Mouse (Mus musculus) ovary, postnatal 10 days (tissue): ENCODE measurements around the gene Gje1.

Experiments used
- DNase-seq: peaks from one replicate; pipeline ENCODE4 v3.0.0; 2022; ENCODE audit warnings: low spot score

Gene Gje1

DNA sequence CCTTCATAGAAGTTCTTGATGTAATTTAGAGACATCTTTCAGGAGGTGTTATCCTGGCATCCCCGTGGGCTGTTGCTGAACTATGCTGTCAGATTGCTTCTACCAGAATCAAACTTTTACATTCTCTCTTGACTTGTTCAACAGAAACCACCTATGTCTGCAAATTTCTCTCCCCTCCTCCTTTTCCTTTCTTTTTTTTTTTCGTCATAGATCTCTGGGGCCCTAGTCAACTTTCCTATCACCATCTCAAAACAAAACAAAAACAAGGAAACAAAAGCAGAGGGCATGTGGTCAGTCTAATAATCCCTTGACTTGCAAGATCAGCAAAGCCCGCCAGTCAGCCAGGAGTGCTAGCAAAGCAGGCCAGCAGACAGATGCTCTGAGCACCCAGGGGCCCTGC lies at the start of gene Gje1:
TSS of gene Gje1 (minus strand) at position 101 of the 400 bp plus-strand sequence.
- DNase-seq, result no peak

DNA sequence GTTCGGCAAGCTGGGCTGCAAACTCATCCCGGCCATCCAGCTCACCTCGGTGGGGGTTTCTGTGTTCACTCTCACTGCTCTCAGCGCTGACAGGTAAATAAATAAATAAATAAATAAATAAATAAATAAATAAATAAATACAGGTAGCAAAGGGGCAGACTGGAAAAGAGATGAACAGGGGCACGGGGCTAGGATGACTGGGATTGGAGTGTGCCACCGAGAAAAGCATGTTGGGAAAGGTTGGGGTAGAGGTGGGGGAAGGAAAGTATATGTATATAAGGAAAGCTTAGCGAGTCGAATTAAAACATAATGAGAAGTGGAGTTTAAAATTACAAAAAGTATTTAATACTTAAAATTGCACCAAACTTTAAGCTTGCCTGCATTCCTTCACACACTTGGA lies 42.6 kb upstream of the Gje1 start:
- no peak for DNase-seq

DNA sequence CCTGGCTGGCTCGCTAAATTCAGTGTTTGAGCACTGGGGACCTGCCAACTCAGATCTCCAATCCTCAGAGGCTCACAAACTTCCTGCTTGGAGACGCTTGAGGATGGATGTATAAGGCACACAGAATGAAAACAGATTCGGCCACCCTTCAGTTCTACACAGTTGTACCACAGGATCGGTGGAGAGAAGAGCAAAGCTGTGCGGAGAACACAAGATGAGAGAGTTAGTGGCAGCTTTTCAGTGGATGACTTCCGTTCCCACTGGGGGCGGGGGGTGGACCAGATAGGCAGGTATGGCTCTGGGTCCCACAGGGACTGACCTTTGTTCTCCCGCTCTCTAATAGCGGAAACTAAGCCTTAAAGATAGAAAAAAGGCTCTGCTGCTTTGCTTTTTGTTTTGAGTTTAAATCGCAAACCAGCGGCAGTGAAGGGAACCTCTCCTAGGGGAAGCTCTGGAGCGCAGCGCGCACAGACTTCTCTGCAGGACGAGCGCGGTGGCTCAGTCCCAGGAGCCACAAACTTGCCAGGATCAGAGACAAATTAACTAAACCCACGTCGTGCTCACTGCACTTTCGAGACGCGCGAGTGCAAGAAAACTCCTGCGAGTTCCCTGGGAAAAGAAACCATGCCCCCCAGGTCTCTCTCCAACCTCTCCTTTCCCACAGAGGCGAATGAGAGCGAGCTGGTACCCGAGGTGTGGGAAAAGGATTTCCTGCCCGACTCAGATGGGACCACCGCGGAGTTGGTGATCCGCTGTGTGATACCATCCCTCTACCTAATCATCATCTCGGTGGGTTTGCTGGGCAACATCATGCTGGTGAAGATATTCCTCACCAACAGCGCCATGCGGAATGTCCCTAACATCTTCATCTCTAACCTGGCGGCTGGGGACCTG lies 41.9 kb upstream of the Gje1 start:
- DNase-seq, result no peak

DNA sequence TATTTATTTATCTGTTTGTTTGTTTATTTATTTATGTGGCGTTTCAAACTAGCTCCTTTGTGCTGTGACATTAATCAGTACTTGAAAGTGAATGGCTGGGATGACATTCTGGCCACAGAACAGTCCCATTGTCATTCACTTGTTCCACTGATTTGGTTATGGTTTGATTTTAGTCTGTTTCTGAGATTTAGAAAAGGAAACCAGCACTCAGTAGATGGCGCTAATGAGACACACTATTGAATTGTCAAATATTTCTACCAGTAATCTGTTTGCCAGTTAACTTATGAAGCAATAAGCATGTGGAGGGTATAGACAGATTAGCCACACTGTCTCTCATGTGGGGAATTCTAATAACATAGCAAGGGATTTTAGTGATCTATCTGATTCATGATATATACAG lies 16.3 kb upstream of the Gje1 start:
- DNase-seq, result no peak

DNA sequence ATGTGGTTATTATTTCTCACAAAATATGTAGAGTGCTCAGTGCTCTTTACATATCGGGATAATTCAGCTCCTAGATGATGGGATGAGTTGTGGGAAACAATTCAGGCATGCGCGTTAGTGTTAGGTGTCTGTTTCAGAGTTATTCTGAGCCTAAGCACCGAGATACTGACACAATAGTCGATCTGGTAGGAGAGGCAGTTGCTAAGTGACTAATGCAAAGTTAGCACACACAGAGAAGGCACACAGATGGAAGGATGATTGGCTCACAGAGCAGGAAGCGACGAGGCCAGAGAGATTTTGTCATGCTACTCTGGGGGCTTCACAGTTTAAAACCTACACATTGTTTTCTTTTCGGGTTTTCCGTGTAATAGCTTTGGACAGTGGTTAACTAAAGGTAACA lies 7.7 kb upstream of the Gje1 start:
- no peak for DNase-seq

DNA sequence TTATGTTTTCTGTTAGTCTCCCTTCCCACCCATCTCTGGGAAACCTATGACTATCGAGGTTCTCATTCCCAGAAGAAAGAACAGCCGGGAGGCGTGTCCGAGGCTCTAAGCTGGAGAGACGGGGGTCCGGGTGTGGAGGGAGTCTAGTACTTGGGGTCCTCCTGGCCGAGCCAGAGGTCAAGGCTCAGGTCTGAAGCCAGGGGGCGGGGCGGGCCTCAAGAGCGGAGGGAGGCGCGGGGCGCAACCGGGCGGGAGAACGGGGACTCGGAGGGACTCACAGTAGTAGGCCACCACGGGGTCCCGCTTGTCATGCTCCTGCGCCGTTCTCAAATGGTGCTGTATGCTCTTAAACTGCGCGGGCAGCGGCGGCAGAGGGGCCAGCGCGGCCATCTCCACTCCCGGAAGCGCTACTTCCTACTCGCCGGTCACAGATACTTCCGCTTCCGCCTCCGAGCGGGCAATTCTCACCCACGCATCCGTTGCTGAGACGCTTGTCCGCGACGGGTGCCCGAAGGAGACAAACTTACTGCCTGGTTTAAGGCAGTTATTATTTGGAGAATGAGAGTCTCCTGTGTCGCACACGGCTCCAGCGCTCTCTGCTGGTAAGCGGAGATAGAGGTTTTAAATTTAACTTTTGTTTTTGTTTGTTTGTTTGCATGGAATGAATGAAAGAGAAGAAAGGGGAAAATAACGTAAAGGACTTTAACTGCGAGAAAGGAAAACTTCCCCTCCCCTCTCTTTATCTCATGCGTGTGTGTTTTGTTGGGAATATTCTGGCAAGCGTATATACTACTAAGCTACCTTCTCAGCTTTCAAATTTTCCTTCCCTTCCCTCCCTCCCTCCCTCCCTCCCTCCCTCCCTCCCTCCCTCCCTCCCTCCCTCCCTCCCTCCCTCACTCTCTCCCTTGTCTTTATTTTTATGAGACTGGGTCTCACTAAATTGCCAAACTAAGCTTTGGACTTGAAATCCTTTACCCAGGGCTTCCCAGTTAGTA lies 12.6 kb downstream of the Gje1 start, which contains the start of the genes Vta1 and Nmbr:
TSS of gene Vta1 (minus strand) at position 489 of the 995 bp plus-strand sequence.
TSS of gene Nmbr (plus strand) at position 520 of the 995 bp plus-strand sequence.
- DNase-seq, result peak; percentile 94

DNA sequence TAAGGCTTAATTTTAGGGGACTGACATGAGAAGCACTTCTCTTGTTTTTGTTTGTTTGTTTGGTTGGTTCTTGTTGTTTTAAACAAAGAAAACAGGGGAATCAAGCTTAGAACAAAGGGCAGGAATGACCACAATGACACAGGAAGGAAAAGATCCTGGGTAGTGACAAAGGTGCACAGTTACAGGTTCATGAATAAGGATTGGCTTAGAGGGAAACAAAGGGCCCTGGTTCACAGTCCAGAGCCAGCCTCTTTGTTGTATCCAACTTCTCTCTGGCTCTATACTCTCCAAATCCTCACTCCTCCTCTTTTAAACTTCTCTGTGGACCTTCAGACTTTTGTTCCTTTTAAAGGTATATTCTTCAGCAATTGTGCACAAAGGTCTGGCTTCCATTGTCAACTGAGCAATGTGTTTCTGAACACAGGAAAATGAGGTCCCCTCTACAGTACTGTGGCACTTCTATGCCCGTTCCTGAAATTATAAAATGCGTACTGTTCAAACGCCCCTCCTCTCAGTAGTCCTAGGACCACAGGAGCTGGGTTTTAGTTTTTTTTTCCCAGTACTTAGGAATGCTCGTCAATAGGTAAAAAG lies 14.1 kb downstream of the Gje1 start:
- DNase-seq, result no peak

DNA sequence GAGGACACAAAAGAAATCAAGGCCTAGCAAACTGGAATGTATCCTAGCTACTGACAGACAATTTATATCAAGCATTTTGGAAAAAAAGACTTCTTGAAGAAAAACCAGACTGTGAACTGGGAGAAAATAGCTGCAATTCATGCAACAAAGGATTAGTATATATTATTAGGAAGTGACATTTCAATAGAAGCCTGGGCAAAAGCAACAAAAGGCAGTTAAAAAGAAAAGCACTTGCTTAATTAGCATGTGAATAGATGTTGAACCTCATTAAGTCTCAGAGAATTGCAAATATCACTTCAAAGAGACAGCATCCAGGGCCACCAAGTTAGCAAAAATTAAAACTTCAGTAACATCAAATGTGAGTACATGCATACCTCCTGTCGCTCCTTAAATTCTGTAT lies 14.8 kb downstream of the Gje1 start:
- no peak for DNase-seq

DNA sequence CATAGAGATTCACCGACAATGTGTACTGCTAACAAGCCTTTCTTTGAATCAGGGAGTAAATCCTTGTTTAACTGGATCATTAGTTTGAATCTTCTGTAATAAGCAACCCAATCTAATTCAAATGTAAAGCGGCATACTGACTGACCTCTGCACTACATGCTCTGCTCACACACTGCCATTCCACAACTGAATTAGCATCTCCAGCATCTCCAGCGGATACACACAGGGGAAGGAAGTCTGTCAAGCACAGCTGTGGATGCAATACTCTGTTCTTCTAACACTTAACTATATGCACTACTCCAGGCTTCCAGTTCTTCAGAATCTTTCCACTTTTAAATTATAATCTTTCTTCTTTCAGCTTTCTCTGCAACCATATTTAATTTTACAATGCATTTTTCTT lies 27.7 kb downstream of the Gje1 start:
- no peak for DNase-seq

DNA sequence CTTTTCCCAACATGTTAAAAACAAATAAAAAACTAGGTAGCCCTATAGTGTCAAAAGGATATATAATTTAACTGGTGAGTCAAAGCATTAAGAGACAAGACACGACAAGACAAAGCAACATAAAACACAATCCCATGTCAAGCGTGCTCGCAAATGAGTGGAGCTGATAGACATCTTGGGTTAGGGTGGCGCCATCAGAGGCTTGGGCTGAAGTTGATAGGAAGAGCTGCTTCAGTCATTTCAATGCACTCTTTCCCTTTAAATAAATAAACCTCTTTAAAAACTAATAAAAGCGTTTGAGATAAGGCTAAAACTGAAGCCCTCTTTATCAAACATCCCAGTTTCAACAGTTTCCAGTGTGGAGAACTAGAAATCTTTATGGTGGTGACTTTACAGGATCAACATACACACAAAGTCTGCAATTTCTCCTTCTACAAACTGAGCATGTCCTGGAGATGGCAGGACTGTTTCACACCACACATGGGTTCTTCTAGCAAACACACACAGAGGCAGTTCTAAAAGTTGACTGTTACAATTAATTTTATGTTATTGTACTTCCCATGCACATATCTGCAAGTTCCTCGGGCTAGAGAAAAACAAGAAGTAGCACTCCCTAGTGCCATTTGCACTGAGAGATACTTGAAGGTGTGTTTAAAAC lies 29.1 kb downstream of the Gje1 start:
- no peak for DNase-seq

DNA sequence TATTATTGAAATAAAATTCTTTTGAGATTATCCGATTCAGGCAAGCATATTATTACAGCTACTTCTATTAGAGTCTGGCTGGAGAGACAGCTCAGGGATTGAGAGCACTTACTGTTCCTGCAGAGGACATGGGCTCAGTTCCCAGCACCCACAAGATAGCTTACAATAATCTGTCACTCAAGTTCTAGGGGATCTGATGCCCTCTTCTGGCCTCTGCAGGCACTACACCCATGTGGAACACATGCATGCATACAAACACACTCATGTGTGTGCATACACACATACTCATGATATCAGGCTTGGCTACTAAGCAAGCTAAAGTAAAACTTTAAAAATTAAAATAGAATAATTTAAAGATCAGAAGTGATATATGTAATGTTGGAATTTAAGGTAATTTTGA lies 32.4 kb downstream of the Gje1 start:
- DNase-seq, result no peak

DNA sequence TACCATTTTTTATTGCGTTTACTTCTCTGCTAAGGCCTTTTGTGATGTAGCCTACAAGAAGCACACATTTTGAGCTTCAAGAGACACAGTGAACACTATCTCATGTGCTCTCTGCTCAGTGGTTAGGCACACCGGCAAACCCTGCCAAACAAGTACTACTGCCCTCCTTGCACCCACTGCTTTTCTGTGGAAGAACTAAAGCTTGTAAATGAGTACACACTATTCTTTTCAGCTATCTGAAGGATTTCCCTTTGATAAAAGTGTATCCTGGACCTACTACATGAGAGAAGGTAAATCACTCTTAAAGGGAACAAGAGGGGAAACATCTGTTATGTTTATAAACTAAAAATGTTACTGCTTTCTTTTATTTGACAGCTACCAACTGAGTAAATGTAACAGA lies 51.9 kb downstream of the Gje1 start:
- no peak for DNase-seq
